Mouse (Mus musculus) hindbrain, embryonic 10.5 days (tissue): ENCODE data around the gene Cideb. TPM values are rescaled to one million over a fixed set of nuclear protein-coding genes. Genes with fewer than 3 reads are reported as not detected.

ENCODE experiments used
- DNase-seq: peaks from one replicate; pipeline ENCODE4 v3.0.0-alpha.2; 2017; ENCODE audit warnings: low spot score
- H3K27ac ChIP-seq: fragments of 300-500 bp; sonication (generic); 2 replicates; pipeline ENCODE4 v1.5.1; 2016; ENCODE audit warnings: mild to moderate bottlenecking, moderate library complexity
- H3K27me3 ChIP-seq: fragments of 300-500 bp; sonication (generic); 2 replicates; pipeline ENCODE4 v1.6.1; 2016; ENCODE audit warnings: mild to moderate bottlenecking; ENCODE audit not compliant: poor library complexity, insufficient read depth, severe bottlenecking
- H3K36me3 ChIP-seq: fragments of 300-500 bp; sonication (generic); 2 replicates; pipeline ENCODE4 v1.6.1; 2016; ENCODE audit warnings: mild to moderate bottlenecking, moderate library complexity
- H3K4me1 ChIP-seq: fragments of 300-500 bp; sonication (generic); replicated peaks from 2 replicates; pipeline ENCODE4 v1.6.1; 2016; ENCODE audit warnings: mild to moderate bottlenecking
- H3K4me3 ChIP-seq: fragments of 300-500 bp; sonication (generic); 2 replicates; pipeline ENCODE4 v1.5.1; 2016; ENCODE audit warnings: mild to moderate bottlenecking, moderate library complexity
- H3K9me3 ChIP-seq: fragments of 300-500 bp; sonication (generic); 2 replicates; pipeline ENCODE4 v1.6.1; 2016; ENCODE audit warnings: mild to moderate bottlenecking, moderate library complexity
- WGBS: fragments of 180-500 bp; shearing (Covaris S2); methylation state at CpG from one replicate; pipeline ENCODE4 v1.1.7; 2016; 5-methylcytosine and 5-hydroxymethylcytosine counted together
- polyA plus RNA-seq: library from polyadenylated mRNA; unstranded; fragments of >200 nt; fragmentation: Nextera tagmentation; extraction: Ambion mirVana; gene quantifications from 2 replicates; pipeline ENCODE4 v1.2.1, GENCODE M21; 2016

Gene Cideb
- 0.17 TPM in 1 of 2 replicates, not detected in the other for polyA plus RNA-seq

- Histone ChIP-seq H3K27me3 (peaks cover 33% of the 10 kb centered on the region), H3K4me1 (peaks cover 17% of the 10 kb centered on the region), H3K4me3 (peak within 1 kb of the TSS; percentile 3; the same call in 1 of the 2 replicates), H3K36me3 (peaks cover 36% of the 10 kb centered on the region), H3K27ac (no peak within 1 kb of the TSS), H3K9me3 (no peaks in the 10 kb centered on the region)
- DNase-seq: peak; percentile 57
- WGBS: 20% methylated on average over 8 of the region's 8 CpGs
These were observed at the start of gene Cideb for GRCm38 (mm10) chr14:55758363-55758784. Gene Cideb, minus strand, starts transcription at chr14:55758458.

GRCm38 (mm10) chr14:55795380-55796163 lies 37.3 kb upstream of the Cideb start:
- no peaks in the 10 kb centered on the region for H3K9me3 ChIP-seq
- WGBS: 89% methylated on average over 15 of the region's 15 CpGs
- no peak overlapping the region for H3K4me3 ChIP-seq
- no peaks in the 10 kb centered on the region for H3K4me1 ChIP-seq
- H3K36me3 ChIP-seq: no peaks in the 10 kb centered on the region
- H3K27me3 ChIP-seq: peaks cover 3% of the 10 kb centered on the region
- H3K27ac ChIP-seq: no peak overlapping the region
- DNase-seq: no peak

- WGBS: 72% methylated on average over 2 of the region's 2 CpGs
- H3K4me1 ChIP-seq: no peaks in the 10 kb centered on the region
- no peaks in the 10 kb centered on the region for H3K36me3 ChIP-seq
- DNase-seq: no peak
- no peak overlapping the region for H3K4me3 ChIP-seq
- H3K9me3 ChIP-seq: no peaks in the 10 kb centered on the region
- no peak overlapping the region for H3K27ac ChIP-seq
- H3K27me3 ChIP-seq: peaks cover 19% of the 10 kb centered on the region
These were observed 35.7 kb upstream of the Cideb start for GRCm38 (mm10) chr14:55793946-55794345.

GRCm38 (mm10) chr14:55793461-55793860 lies 35.2 kb upstream of the Cideb start:
- peaks cover 4% of the 10 kb centered on the region for H3K4me1 ChIP-seq
- 71% methylated on average over 2 of the region's 2 CpGs for WGBS
- no peak for DNase-seq

GRCm38 (mm10) chr14:55788256-55789050 lies 30.2 kb upstream of the Cideb start, which contains the start of gene Ripk3:
Gene Ripk3, minus strand, starts transcription at chr14:55788865.
- DNase-seq: peak; percentile 30
- Histone ChIP-seq H3K9me3 (no peaks in the 10 kb centered on the region), H3K27me3 (peaks cover 74% of the 10 kb centered on the region), H3K4me1 (peaks cover 19% of the 10 kb centered on the region), H3K27ac (0 out of 2 replicates have a peak within 1 kb of the TSS, but pooled peaks have one; percentile 6), H3K36me3 (no peaks in the 10 kb centered on the region), H3K4me3 (peak within 1 kb of the TSS; percentile 45)
- whole genome bisulfite sequencing: 5% methylated on average over 40 of the region's 40 CpGs

More at GRCm38 (mm10) chr14:55793461-55793860, 35.2 kb upstream of the Cideb start:
- H3K4me3 ChIP-seq: no peak overlapping the region
- H3K27me3 ChIP-seq: peaks cover 24% of the 10 kb centered on the region
- H3K27ac ChIP-seq: no peak overlapping the region
- H3K9me3 ChIP-seq: no peaks in the 10 kb centered on the region
- H3K36me3 ChIP-seq: no peaks in the 10 kb centered on the region

- Histone ChIP-seq H3K4me3 (peak overlapping the region; percentile 45; the same call in 1 of the 2 replicates), H3K36me3 (no peaks in the 10 kb centered on the region), H3K27ac (no peak overlapping the region), H3K27me3 (peaks cover 81% of the 10 kb centered on the region), H3K9me3 (no peaks in the 10 kb centered on the region), H3K4me1 (peaks cover 26% of the 10 kb centered on the region)
- 38% methylated on average over 11 of the region's 11 CpGs for WGBS
- DNase-seq: no peak
These were observed 29.5 kb upstream of the Cideb start for GRCm38 (mm10) chr14:55787731-55788130.

- H3K36me3 ChIP-seq: no peaks in the 10 kb centered on the region
- no peak for DNase-seq
- H3K9me3 ChIP-seq: no peaks in the 10 kb centered on the region
- peaks cover 44% of the 10 kb centered on the region for H3K4me1 ChIP-seq
- 24% methylated on average over 6 of the region's 6 CpGs for WGBS
- H3K27ac ChIP-seq: no peak overlapping the region
- H3K4me3 ChIP-seq: no peak overlapping the region
- peaks cover 98% of the 10 kb centered on the region for H3K27me3 ChIP-seq
These were observed 26.9 kb upstream of the Cideb start for GRCm38 (mm10) chr14:55785195-55785594.

- WGBS: 4% methylated on average over 13 of the region's 13 CpGs
- H3K27me3 ChIP-seq: peaks cover 92% of the 10 kb centered on the region
- H3K9me3 ChIP-seq: no peaks in the 10 kb centered on the region
- no peaks in the 10 kb centered on the region for H3K36me3 ChIP-seq
- H3K27ac ChIP-seq: peak within 1 kb of the TSS; percentile 42
- no peak for DNase-seq
- H3K4me3 ChIP-seq: peak within 1 kb of the TSS; percentile 46
- peaks cover 44% of the 10 kb centered on the region for H3K4me1 ChIP-seq
These were observed 25.6 kb upstream of the Cideb start, which contains the start of gene Adcy4 for GRCm38 (mm10) chr14:55783958-55784235. Gene Adcy4, minus strand, starts transcription at chr14:55784095.

- peak; percentile 46 for DNase-seq
- Histone ChIP-seq H3K27me3 (peaks cover 91% of the 10 kb centered on the region), H3K36me3 (no peaks in the 10 kb centered on the region), H3K27ac (peak overlapping the region; percentile 42), H3K9me3 (no peaks in the 10 kb centered on the region), H3K4me3 (peak overlapping the region; percentile 46), H3K4me1 (peaks cover 39% of the 10 kb centered on the region)
- WGBS: 2% methylated on average over 31 of the region's 31 CpGs
These were observed 25.1 kb upstream of the Cideb start for GRCm38 (mm10) chr14:55783171-55783957.

- H3K9me3 ChIP-seq: no peaks in the 10 kb centered on the region
- H3K4me3 ChIP-seq: peak overlapping the region; percentile 46
- peaks cover 35% of the 10 kb centered on the region for H3K4me1 ChIP-seq
- no peak for DNase-seq
- WGBS: 52% methylated on average over 9 of the region's 9 CpGs
- H3K27ac ChIP-seq: peak overlapping the region; percentile 41; the same call in 1 of the 2 replicates
- H3K36me3 ChIP-seq: no peaks in the 10 kb centered on the region
- peaks cover 82% of the 10 kb centered on the region for H3K27me3 ChIP-seq
These were observed 24.2 kb upstream of the Cideb start for GRCm38 (mm10) chr14:55782361-55782960.

- Histone ChIP-seq H3K36me3 (no peaks in the 10 kb centered on the region), H3K4me3 (peak overlapping the region; percentile 10), H3K27ac (no peak overlapping the region), H3K9me3 (no peaks in the 10 kb centered on the region), H3K27me3 (peaks cover 70% of the 10 kb centered on the region), H3K4me1 (peaks cover 43% of the 10 kb centered on the region)
- peak; percentile 77 for DNase-seq
- 14% methylated on average over 14 of the region's 14 CpGs for WGBS
These were observed 23.1 kb upstream of the Cideb start for GRCm38 (mm10) chr14:55781310-55781709.

- no peak for DNase-seq
- H3K9me3 ChIP-seq: no peaks in the 10 kb centered on the region
- WGBS: 79% methylated on average over 11 of the region's 11 CpGs
- H3K4me3 ChIP-seq: no peak overlapping the region
- peaks cover 64% of the 10 kb centered on the region for H3K27me3 ChIP-seq
- no peaks in the 10 kb centered on the region for H3K36me3 ChIP-seq
- H3K27ac ChIP-seq: no peak overlapping the region
- H3K4me1 ChIP-seq: peaks cover 43% of the 10 kb centered on the region
These were observed 22.5 kb upstream of the Cideb start for GRCm38 (mm10) chr14:55780736-55781135.
